9 mouse cellular contexts compared by ENCODE assay signal in the genomic region with DNA sequence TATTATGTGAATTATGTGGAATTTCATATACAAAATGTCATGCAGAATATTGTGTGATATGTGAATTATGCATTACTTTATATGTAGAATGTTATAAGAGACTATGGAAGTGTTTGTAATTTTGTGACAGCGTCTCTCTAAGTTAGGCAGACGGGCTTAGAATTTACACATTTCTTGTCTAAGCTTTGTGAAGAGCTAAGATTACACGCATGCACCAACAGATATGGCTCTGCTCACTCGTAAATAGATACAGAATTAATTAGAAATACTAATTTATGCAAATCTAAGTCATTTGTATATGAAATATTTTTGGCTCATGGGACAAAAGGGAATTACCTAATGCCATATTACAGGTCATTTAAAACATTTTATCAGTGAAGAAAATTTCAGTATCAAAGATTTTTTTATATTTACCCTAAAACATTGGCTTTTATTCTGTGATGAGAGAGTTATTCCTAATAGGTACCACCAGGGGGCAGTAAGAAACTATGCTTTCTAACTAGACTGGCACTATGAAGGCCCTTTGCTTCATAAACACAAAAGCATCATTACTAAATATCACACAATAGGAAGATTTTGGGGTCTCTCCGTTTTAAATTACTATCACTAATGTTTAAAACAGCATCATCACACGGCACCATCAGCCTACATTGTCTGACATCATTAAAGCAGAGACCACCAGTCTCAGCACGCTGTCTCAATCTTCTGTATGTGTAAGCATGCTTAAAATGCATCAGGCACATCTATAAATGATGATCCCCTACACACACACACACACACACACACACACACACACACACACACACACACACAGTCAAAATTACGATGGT.
A peak's percentile ranks its signal among the peaks of the same experiment; 100 is the strongest.
DNase-seq lines count a peak whose midpoint lies in the region; ATAC-seq lines count a peak whose summit lies in the region.
"Had no signal": no experiment of that assay in that cellular context is flagged by ENCODE, and none has a peak within 500 bp of the region (broad histone marks: within the 10 kb centered on the region; RNA-seq: fewer than 3 reads in every experiment).

No protein-coding gene starts in this region.

- peak; percentile 76 for ATAC-seq in hindbrain, embryonic 12.5 days (ENCODE audit: low FRiP score)
- ATAC-seq in neutrophil, adult 5-6 weeks (ENCODE audit: extremely low read depth, insufficient number of reproducible peaks, low FRiP score, poor library complexity, severe bottlenecking) = peak; percentile 46; the same call in 1 of the 2 replicates

- no peaks in the 10 kb centered on the region for H3K27me3 ChIP-seq in hindbrain, embryonic 12.5 days

- H3K27ac ChIP-seq in hindbrain, embryonic 12.5 days = peak overlapping the region; percentile 56

- H3K4me1 ChIP-seq in hindbrain, embryonic 12.5 days = no peaks in the 10 kb centered on the region; the same call in 1 of the 2 replicates

- DNase-seq in frontal cortex, postnatal 36 days (ENCODE audit: low spot score in 2 of 2) = peak; percentile 7 to 19
- no peak for DNase-seq in frontal cortex, postnatal 25 days (ENCODE audit: low spot score in 2 of 2)
- DNase-seq in 416B (ENCODE audit: low read depth) = peak; percentile 78
- peak; percentile 45 for DNase-seq in c-Kit-positive CD71-negative TER-119-negative erythroid progenitor cells, embryonic 14.5 days (ENCODE audit: low read depth)
- DNase-seq in heart, adult 9 months (ENCODE audit: low spot score in 2 of 2) = no peak
- DNase-seq in heart, adult 18-20 months = no peak

- no peak overlapping the region for H3K4me3 ChIP-seq in hindbrain, embryonic 12.5 days

- no peaks in the 10 kb centered on the region for H3K36me3 ChIP-seq in hindbrain, embryonic 12.5 days
- H3K36me3 ChIP-seq: G1E had no signal

- no peak overlapping the region for H3K4me2 ChIP-seq in hindbrain, embryonic 12.5 days (replicated peaks)

- no peaks in the 10 kb centered on the region for H3K9me3 ChIP-seq in hindbrain, embryonic 12.5 days (replicated peaks)
- H3K9me3 ChIP-seq: G1E had no signal

- 42% methylated on average over 8 of the region's 8 CpGs for WGBS in hindbrain, embryonic 12.5 days

- no peak overlapping the region for H3K9ac ChIP-seq in hindbrain, embryonic 12.5 days

Comparison
In these comparisons a context has a peak if more than half of its experiments do, and no peak if none do; other contexts are left out.
1. DNase-seq: peak in frontal cortex, postnatal 36 days (2 of 2), 416B (single experiment) and c-Kit-positive CD71-negative TER-119-negative erythroid progenitor cells, embryonic 14.5 days (single experiment); none in frontal cortex, postnatal 25 days (0 of 2), heart, adult 9 months (0 of 2) and heart, adult 18-20 months (0 of 2).